15 mouse cellular contexts compared by ENCODE assay signal in the genomic region with DNA sequence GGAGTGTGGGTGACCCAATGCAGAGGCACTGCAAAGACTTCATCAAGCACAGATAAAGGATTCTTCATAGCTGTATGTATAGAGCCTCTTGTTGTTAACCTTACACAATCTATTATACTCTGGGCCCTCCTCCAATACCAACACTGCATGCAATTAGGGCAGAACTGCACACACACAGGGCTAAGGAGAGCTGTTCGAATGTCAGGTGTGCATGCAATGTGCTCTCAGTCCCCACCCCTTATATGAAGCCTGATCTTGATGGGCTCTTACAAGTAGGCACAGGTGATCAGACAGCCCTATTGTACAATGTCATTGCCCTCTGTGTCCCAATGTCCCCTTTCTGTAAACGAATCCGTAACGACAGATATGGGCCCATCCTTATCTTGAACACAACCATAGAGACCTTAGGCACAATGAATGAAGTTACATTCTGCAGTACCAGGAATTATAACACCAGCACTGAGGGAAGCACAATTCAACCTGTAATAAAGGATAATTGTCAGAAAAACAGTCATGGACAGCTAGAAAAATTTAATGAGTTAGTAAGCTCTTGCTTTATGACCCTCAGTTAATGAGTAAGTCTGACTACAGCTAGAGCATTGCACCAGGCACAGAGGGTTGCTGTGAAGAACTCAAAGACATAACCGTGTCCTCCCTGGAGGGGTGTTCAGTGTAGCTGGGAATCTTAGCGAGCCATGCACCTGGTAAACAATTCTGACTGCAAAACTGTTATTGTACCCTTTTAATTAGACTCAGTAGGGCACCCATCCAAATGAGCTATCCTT. TPM values are rescaled to one million over a fixed set of nuclear protein-coding genes. Genes with fewer than 3 reads are reported as not detected.
DNase-seq lines count a peak whose midpoint lies in the region; ATAC-seq and TF ChIP-seq lines count a peak whose summit lies in the region.
"Had no signal": no experiment of that assay in that cellular context is flagged by ENCODE, and none has a peak within 500 bp of the region (broad histone marks: within the 10 kb centered on the region; RNA-seq: fewer than 3 reads in every experiment).

No protein-coding gene starts in this region.

- CTCF ChIA-PET in Patski (lab: Charles Lee): interaction anchor here (1.1 to 1.4 kb wide), 2 partner anchors 11 to 57 kb away, joined by 3 to 6 read pairs; a partner anchor contains a TSS

- DNase-seq in forebrain, embryonic 11.5 days (ENCODE audit: low spot score): no peak
- no peak for DNase-seq in forebrain, embryonic 10.5 days (ENCODE audit: extremely low spot score, low spot score)
- DNase-seq in Patski (ENCODE audit: low read depth, low spot score): peak; percentile 9
- DNase-seq in adrenal gland, postnatal 10 days: no peak
- no peak for DNase-seq in lung, postnatal 36 days
- DNase-seq: cerebellum, postnatal 36 days; thymus, postnatal 36 days had no signal

- H3K4me3 ChIP-seq in forebrain, embryonic 11.5 days (ENCODE audit: low read depth, low read length): no peak overlapping the region
- no peak overlapping the region for H3K4me3 ChIP-seq in forebrain, embryonic 10.5 days
- no peak overlapping the region for H3K4me3 ChIP-seq in hindbrain, embryonic 13.5 days
- no peak overlapping the region for H3K4me3 ChIP-seq in midbrain, embryonic 12.5 days
- H3K4me3 ChIP-seq: embryonic facial prominence, embryonic 10.5 days; erythroblast, embryonic 14.5 days; limb, embryonic 13.5 days; liver, embryonic 15.5 days had no signal

- POLR2A ChIA-PET in Patski (lab: Charles Lee): interaction anchor here (1.1 kb wide), 1 partner anchor 45 kb away, joined by 4 read pairs; no protein-coding TSS in a partner anchor

- H3K4me1 ChIP-seq in forebrain, embryonic 11.5 days (replicated peaks; ENCODE audit: control insufficient read depth, insufficient read depth, low read length): no peaks in the 10 kb centered on the region
- H3K4me1 ChIP-seq in forebrain, embryonic 10.5 days: no peaks in the 10 kb centered on the region
- H3K4me1 ChIP-seq in hindbrain, embryonic 13.5 days (replicated peaks): no peaks in the 10 kb centered on the region
- no peaks in the 10 kb centered on the region for H3K4me1 ChIP-seq in midbrain, embryonic 12.5 days
- H3K4me1 ChIP-seq: embryonic facial prominence, embryonic 10.5 days; limb, embryonic 13.5 days; liver, embryonic 15.5 days had no signal

- no peak overlapping the region for H3K4me2 ChIP-seq in forebrain, embryonic 11.5 days (ENCODE audit: low read depth, low read length, severe bottlenecking)
- H3K4me2 ChIP-seq in hindbrain, embryonic 13.5 days: no peak overlapping the region
- H3K4me2 ChIP-seq in midbrain, embryonic 12.5 days (replicated peaks): no peak overlapping the region
- H3K4me2 ChIP-seq: limb, embryonic 13.5 days; liver, embryonic 15.5 days had no signal

- TF ChIP-seq CTCF in Patski (IDR thresholded peaks at IDR 0.05): no peak

- no peaks in the 10 kb centered on the region for H3K27me3 ChIP-seq in forebrain, embryonic 11.5 days (ENCODE audit: control insufficient read depth, insufficient read depth, low read length)
- no peaks in the 10 kb centered on the region for H3K27me3 ChIP-seq in forebrain, embryonic 10.5 days (ENCODE audit: poor library complexity, severe bottlenecking)
- H3K27me3 ChIP-seq in Patski: peaks cover 4% of the 10 kb centered on the region
- no peaks in the 10 kb centered on the region for H3K27me3 ChIP-seq in hindbrain, embryonic 13.5 days
- no peaks in the 10 kb centered on the region for H3K27me3 ChIP-seq in midbrain, embryonic 12.5 days
- H3K27me3 ChIP-seq: CH12.LX; limb, embryonic 13.5 days; liver, embryonic 15.5 days had no signal

- H3K27ac ChIP-seq in forebrain, embryonic 11.5 days (ENCODE audit: low read depth, low read length): no peak overlapping the region
- H3K27ac ChIP-seq in forebrain, embryonic 10.5 days: no peak overlapping the region
- no peak overlapping the region for H3K27ac ChIP-seq in hindbrain, embryonic 13.5 days
- H3K27ac ChIP-seq in midbrain, embryonic 12.5 days (replicated peaks): no peak overlapping the region
- H3K27ac ChIP-seq: embryonic facial prominence, embryonic 10.5 days; limb, embryonic 13.5 days; liver, embryonic 15.5 days had no signal

- no peaks in the 10 kb centered on the region for H3K36me3 ChIP-seq in forebrain, embryonic 11.5 days (ENCODE audit: control insufficient read depth, insufficient read depth, low read length)
- H3K36me3 ChIP-seq in forebrain, embryonic 10.5 days (replicated peaks): no peaks in the 10 kb centered on the region
- H3K36me3 ChIP-seq in hindbrain, embryonic 13.5 days: no peaks in the 10 kb centered on the region
- H3K36me3 ChIP-seq in midbrain, embryonic 12.5 days: no peaks in the 10 kb centered on the region
- H3K36me3 ChIP-seq: embryonic facial prominence, embryonic 10.5 days; limb, embryonic 13.5 days; liver, embryonic 15.5 days had no signal

- peak; percentile 21; the same call in 1 of the 2 replicates for ATAC-seq in forebrain, embryonic 11.5 days (replicated peaks; ENCODE audit: low FRiP score)
- peak; percentile 44 for ATAC-seq in Patski
- ATAC-seq in hindbrain, embryonic 13.5 days (ENCODE audit: low FRiP score): peak; percentile 83
- peak; percentile 44; the same call in 1 of the 2 replicates for ATAC-seq in midbrain, embryonic 12.5 days (ENCODE audit: low FRiP score, low read depth)
- no peak for ATAC-seq in cerebellum, adult (ENCODE audit: insufficient number of reproducible peaks, low FRiP score, low TSS enrichment)

- no peaks in the 10 kb centered on the region for H3K9me3 ChIP-seq in forebrain, embryonic 11.5 days (ENCODE audit: control insufficient read depth, low read length)
- H3K9me3 ChIP-seq in forebrain, embryonic 10.5 days: no peaks in the 10 kb centered on the region
- H3K9me3 ChIP-seq in hindbrain, embryonic 13.5 days: no peaks in the 10 kb centered on the region
- H3K9me3 ChIP-seq in midbrain, embryonic 12.5 days: no peaks in the 10 kb centered on the region
- H3K9me3 ChIP-seq: embryonic facial prominence, embryonic 10.5 days; limb, embryonic 13.5 days; liver, embryonic 15.5 days had no signal

- no peak overlapping the region for H3K9ac ChIP-seq in forebrain, embryonic 11.5 days (ENCODE audit: low read length)
- H3K9ac ChIP-seq in hindbrain, embryonic 13.5 days: no peak overlapping the region
- no peak overlapping the region for H3K9ac ChIP-seq in midbrain, embryonic 12.5 days (replicated peaks)
- H3K9ac ChIP-seq: limb, embryonic 13.5 days; liver, embryonic 15.5 days had no signal

- in situ Hi-C loops in Patski (cut with MboI; ENCODE audit: low pct_unique_long_range_greater_than_20kb): no loop called here

- 77% methylated on average over 6 of the region's 6 CpGs for WGBS in forebrain, embryonic 11.5 days
- WGBS in forebrain, embryonic 10.5 days: 86% methylated on average over 6 of the region's 6 CpGs
- WGBS in hindbrain, embryonic 13.5 days: 77% methylated on average over 6 of the region's 6 CpGs
- WGBS in midbrain, embryonic 12.5 days: 81% methylated on average over 6 of the region's 6 CpGs

RNA-seq across cellular contexts. Expression of a gene that starts 10.4 kb away (rescaled TPM):
- polyA plus RNA-seq in forebrain, embryonic 11.5 days (2014; fragmentation: Nextera tagmentation; extraction: Ambion mirVana): 109 and 122 TPM in 2 replicates
- polyA plus RNA-seq in forebrain, embryonic 10.5 days (2016; fragmentation: Nextera tagmentation; extraction: Ambion mirVana): 97.2 and 98.9 TPM in 2 replicates
- 134 TPM for polyA plus RNA-seq in Patski (2021)
- polyA plus RNA-seq in hindbrain, embryonic 13.5 days (2015; fragmentation: Nextera tagmentation; extraction: Ambion mirVana): 88.2 and 93.0 TPM in 2 replicates
- 99.1 and 107 TPM in 2 replicates for polyA plus RNA-seq in midbrain, embryonic 12.5 days (2016; fragmentation: Nextera tagmentation; extraction: Ambion mirVana)
- total RNA-seq in adrenal gland, postnatal 10 days (2021): 10 to 100 TPM; 39.1 to 39.5 TPM

RNA-seq across cellular contexts. Expression of a gene that starts 10.5 kb away (rescaled TPM):
- polyA plus RNA-seq in forebrain, embryonic 11.5 days (2014; fragmentation: Nextera tagmentation; extraction: Ambion mirVana): 43.8 and 46.9 TPM in 2 replicates
- 39.3 and 40.2 TPM in 2 replicates for polyA plus RNA-seq in forebrain, embryonic 10.5 days (2016; fragmentation: Nextera tagmentation; extraction: Ambion mirVana)
- 26.1 TPM for polyA plus RNA-seq in Patski (2021)
- polyA plus RNA-seq in hindbrain, embryonic 13.5 days (2015; fragmentation: Nextera tagmentation; extraction: Ambion mirVana): 41.9 and 44.4 TPM in 2 replicates
- 38.5 and 43.0 TPM in 2 replicates for polyA plus RNA-seq in midbrain, embryonic 12.5 days (2016; fragmentation: Nextera tagmentation; extraction: Ambion mirVana)
- 10 to 100 TPM; 20.5 to 23.2 TPM for total RNA-seq in adrenal gland, postnatal 10 days (2021)
